15 mouse cellular contexts compared by ENCODE assay signal in the genomic region with DNA sequence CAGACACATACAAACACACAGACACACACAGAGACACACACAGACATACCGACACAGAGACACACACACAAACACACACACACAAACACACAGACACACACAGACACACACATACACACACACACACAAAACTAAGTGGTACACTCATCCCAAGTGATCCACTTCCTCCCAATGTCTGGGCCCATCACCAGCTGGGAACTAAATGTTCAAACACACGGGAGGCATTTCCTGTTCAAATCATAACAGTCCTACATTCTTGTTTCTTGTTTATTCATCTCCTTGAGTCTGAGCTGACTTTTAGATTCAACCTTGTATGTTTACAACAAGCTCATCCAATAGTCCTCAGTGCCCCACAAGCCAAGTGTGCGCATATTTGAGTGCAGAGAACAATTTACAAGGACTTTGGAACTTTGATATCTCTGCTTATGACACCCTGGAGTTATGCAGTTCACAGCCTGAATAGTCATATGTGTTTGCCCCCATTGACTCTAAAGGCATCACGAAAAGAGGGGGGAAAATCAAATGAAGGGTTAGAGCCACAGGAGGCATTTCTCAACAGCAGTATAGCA.
DNase-seq lines count a peak whose midpoint lies in the region; ATAC-seq and TF ChIP-seq lines count a peak whose summit lies in the region.
"Had no signal": no experiment of that assay in that cellular context is flagged by ENCODE, and none has a peak within 500 bp of the region (broad histone marks: within the 10 kb centered on the region; RNA-seq: fewer than 3 reads in every experiment).

No protein-coding gene starts in this region.

- no peak overlapping the region for H3K27ac ChIP-seq in intestine, embryonic 15.5 days
- H3K27ac ChIP-seq in intestine, embryonic 16.5 days (ENCODE audit: low read length), result no peak overlapping the region
- no peak overlapping the region for H3K27ac ChIP-seq in lung, postnatal 0 days (ENCODE audit: low read length)
- H3K27ac ChIP-seq: embryonic facial prominence, embryonic 10.5 days; forebrain, embryonic 13.5 days; gastrocnemius, adult 2 months; hindbrain, embryonic 10.5 days had no signal

- peak; percentile 54 for DNase-seq in lung, postnatal 0 days (ENCODE audit: low spot score)
- DNase-seq in lung, postnatal 36 days, result peak; percentile 46
- no peak for DNase-seq in spleen, postnatal 36 days (ENCODE audit: low spot score in 2 of 2)
- DNase-seq in spleen, adult 12 weeks (ENCODE audit: low spot score), result no peak
- DNase-seq in spleen, postnatal 14 days (ENCODE audit: low spot score in 2 of 2), result no peak
- DNase-seq: adrenal gland, adult 2 months; adrenal gland, postnatal 36 days; gastrocnemius, adult 2 months; gastrocnemius, postnatal 25 days had no signal

- no peak overlapping the region for H3K9ac ChIP-seq in intestine, embryonic 15.5 days
- H3K9ac ChIP-seq in intestine, embryonic 16.5 days (ENCODE audit: low read depth, low read length), result no peak overlapping the region
- no peak overlapping the region for H3K9ac ChIP-seq in lung, postnatal 0 days (replicated peaks; ENCODE audit: low read depth)
- H3K9ac ChIP-seq: forebrain, embryonic 13.5 days; heart, embryonic 12.5 days had no signal

- no peaks in the 10 kb centered on the region for H3K4me1 ChIP-seq in intestine, embryonic 15.5 days (replicated peaks)
- 0 out of 2 replicates have a peak, but pooled peaks cover 4% of the 10 kb centered on the region for H3K4me1 ChIP-seq in intestine, embryonic 16.5 days (ENCODE audit: control insufficient read depth, insufficient read depth, low read length)
- H3K4me1 ChIP-seq in lung, postnatal 0 days (ENCODE audit: insufficient read depth, low read depth, low read length), result peaks cover 4% of the 10 kb centered on the region
- H3K4me1 ChIP-seq: heart, embryonic 12.5 days; hindbrain, embryonic 10.5 days had no signal

- H3K9me3 ChIP-seq in intestine, embryonic 15.5 days, result no peaks in the 10 kb centered on the region
- H3K9me3 ChIP-seq in intestine, embryonic 16.5 days (ENCODE audit: control insufficient read depth, low read length), result no peaks in the 10 kb centered on the region
- no peaks in the 10 kb centered on the region for H3K9me3 ChIP-seq in lung, postnatal 0 days (ENCODE audit: low read length)
- H3K9me3 ChIP-seq: embryonic facial prominence, embryonic 10.5 days; forebrain, embryonic 13.5 days; heart, embryonic 12.5 days; hindbrain, embryonic 10.5 days had no signal

- TF ChIP-seq CTCF in lung, postnatal 0 days (IDR thresholded peaks at IDR 0.05), result no peak

- WGBS in intestine, embryonic 15.5 days, result 41% methylated on average over 4 of the region's 4 CpGs
- WGBS in intestine, embryonic 16.5 days, result 48% methylated on average over 4 of the region's 4 CpGs
- 41% methylated on average over 4 of the region's 4 CpGs for WGBS in lung, postnatal 0 days

- H3K36me3 ChIP-seq in intestine, embryonic 15.5 days, result no peaks in the 10 kb centered on the region
- no peaks in the 10 kb centered on the region for H3K36me3 ChIP-seq in intestine, embryonic 16.5 days (ENCODE audit: control insufficient read depth, insufficient read depth, low read length)
- no peaks in the 10 kb centered on the region for H3K36me3 ChIP-seq in lung, postnatal 0 days (ENCODE audit: insufficient read depth, low read length)
- H3K36me3 ChIP-seq: embryonic facial prominence, embryonic 10.5 days; heart, embryonic 12.5 days; hindbrain, embryonic 10.5 days had no signal

- no peaks in the 10 kb centered on the region for H3K27me3 ChIP-seq in intestine, embryonic 15.5 days (replicated peaks)
- no peaks in the 10 kb centered on the region for H3K27me3 ChIP-seq in intestine, embryonic 16.5 days (replicated peaks; ENCODE audit: control insufficient read depth, insufficient read depth, low read length)
- H3K27me3 ChIP-seq in lung, postnatal 0 days (replicated peaks; ENCODE audit: insufficient read depth, low read length), result no peaks in the 10 kb centered on the region
- H3K27me3 ChIP-seq: heart, embryonic 12.5 days had no signal

- peak; percentile 90 for ATAC-seq in intestine, embryonic 15.5 days
- ATAC-seq in intestine, embryonic 16.5 days, result peak; percentile 87
- ATAC-seq in lung, postnatal 0 days, result peak; percentile 83
- ATAC-seq: forebrain, embryonic 13.5 days had no signal

- H3K4me2 ChIP-seq in intestine, embryonic 15.5 days (replicated peaks), result no peak overlapping the region
- H3K4me2 ChIP-seq in intestine, embryonic 16.5 days (ENCODE audit: low read depth, low read length), result no peak overlapping the region
- H3K4me2 ChIP-seq in lung, postnatal 0 days (replicated peaks; ENCODE audit: low read depth, low read length), result no peak overlapping the region
- H3K4me2 ChIP-seq: forebrain, embryonic 13.5 days; heart, embryonic 12.5 days had no signal

- no peak overlapping the region for H3K4me3 ChIP-seq in intestine, embryonic 15.5 days (replicated peaks)
- no peak overlapping the region for H3K4me3 ChIP-seq in intestine, embryonic 16.5 days (ENCODE audit: low read length)
- no peak overlapping the region for H3K4me3 ChIP-seq in lung, postnatal 0 days (ENCODE audit: low read depth, low read length)
- H3K4me3 ChIP-seq: embryonic facial prominence, embryonic 10.5 days; forebrain, embryonic 13.5 days; gastrocnemius, adult 2 months; heart, embryonic 12.5 days; hindbrain, embryonic 10.5 days had no signal

- TF ChIP-seq EP300 in lung, postnatal 0 days (IDR thresholded peaks at IDR 0.05), result peak; percentile 95

Comparison
In these comparisons a context has a peak if more than half of its experiments do, and no peak if none do; other contexts are left out.
1. DNase-seq: peak in lung, postnatal 0 days (single experiment) and lung, postnatal 36 days (single experiment); none in spleen, postnatal 36 days (0 of 2), spleen, adult 12 weeks (single experiment) and spleen, postnatal 14 days (0 of 2).
2. Peak in every context shown above with its lines, with median percentiles within 50 percentile points of each other: ATAC-seq.